Mouse (Mus musculus) MEL (cell line): Measurements from ENCODE around the gene Tnfrsf4. TPM values are rescaled to one million over a fixed set of nuclear protein-coding genes. Genes with fewer than 3 reads are reported as not detected.
A peak's percentile ranks its signal among the peaks of the same experiment; 100 is the strongest.

Experiments used
- DNase-seq: peaks from one replicate; pipeline ENCODE4 v3.0.0; 2011; ENCODE audit warnings: low read depth, low spot score
- H3K27ac ChIP-seq: 2 replicates; pipeline ENCODE4 v1.5.1; 2012; ENCODE audit warnings: low read depth, mild to moderate bottlenecking, control low read depth, low read length, moderate library complexity; ENCODE audit not compliant: control insufficient read depth
- H3K27me3 ChIP-seq, 2 experiments: fragments of 150-350 bp in 1 of 2; sonication (generic) in 1 of 2; 2 replicates each; pipeline ENCODE4 v1.6.1; 2012; ENCODE audit warnings: low read length in 2 of 2, mild to moderate bottlenecking in 2 of 2, improper control_type of control experiment in 1 of 2, moderate library complexity in 1 of 2; ENCODE audit not compliant: insufficient read depth in 2 of 2, control insufficient read depth in 1 of 2
- H3K36me3 ChIP-seq, 2 experiments: 2 replicates each; pipeline ENCODE4 v1.6.1; 2012 to 2014; ENCODE audit warnings: low read length in 2 of 2, improper control_type of control experiment in 1 of 2, inconsistent platforms in 1 of 2, mild to moderate bottlenecking in 1 of 2; ENCODE audit not compliant: insufficient read depth in 2 of 2, control insufficient read depth in 1 of 2
- H3K4me1 ChIP-seq, 2 experiments: fragments of 150-350 bp in 1 of 2; sonication (generic) in 1 of 2; 2 replicates each; pipeline ENCODE4 v1.6.1; 2012; ENCODE audit warnings: low read length in 2 of 2, improper control_type of control experiment in 1 of 2, mild to moderate bottlenecking in 1 of 2; ENCODE audit not compliant: insufficient read depth in 2 of 2, control insufficient read depth in 1 of 2
- H3K4me3 ChIP-seq, 2 experiments: fragments of 150-350 bp in 1 of 2; sonication (generic) in 1 of 2; 2 replicates each; pipeline ENCODE4 v1.5.1; 2012; ENCODE audit warnings: low read depth in 2 of 2, low read length in 2 of 2, mild to moderate bottlenecking in 2 of 2, moderate library complexity in 2 of 2, control low read depth in 1 of 2, improper control_type of control experiment in 1 of 2; ENCODE audit not compliant: control insufficient read depth in 1 of 2, insufficient read depth in 1 of 2
- H3K79me2 ChIP-seq: 2 replicates; pipeline ENCODE4 v1.6.1; 2012; ENCODE audit warnings: mild to moderate bottlenecking, low read length, moderate library complexity; ENCODE audit not compliant: control insufficient read depth, poor library complexity, insufficient read depth
- H3K9ac ChIP-seq: 2 replicates; pipeline ENCODE4 v1.6.1; 2012; ENCODE audit warnings: low read depth, mild to moderate bottlenecking, control low read depth, low read length, moderate library complexity; ENCODE audit not compliant: control insufficient read depth, poor library complexity, severe bottlenecking
- H3K9me3 ChIP-seq: fragments of 150-350 bp; sonication (generic); replicated peaks from 2 replicates; pipeline ENCODE4 v1.6.1; 2012; ENCODE audit warnings: mild to moderate bottlenecking, low read length, improper control_type of control experiment, moderate library complexity; ENCODE audit not compliant: insufficient read depth
- CHD1 ChIP-seq: IDR thresholded peaks from 2 replicates; pipeline ENCODE4 v1.6.1; 2012; ENCODE audit warnings: low read depth, mild to moderate bottlenecking, inconsistent platforms, low read length, improper control_type of control experiment
- CHD2 ChIP-seq: IDR thresholded peaks from 2 replicates; pipeline ENCODE4 v1.6.1; 2011; ENCODE audit warnings: low read length, improper control_type of control experiment
- GABPA ChIP-seq: IDR thresholded peaks from 2 replicates; pipeline ENCODE4 v1.6.1; 2012; ENCODE audit warnings: low read depth, mild to moderate bottlenecking, inconsistent platforms, low read length, improper control_type of control experiment, moderate library complexity
- HCFC1 ChIP-seq: IDR thresholded peaks from 2 replicates; pipeline ENCODE4 v1.6.1; 2012; ENCODE audit warnings: low read depth, mild to moderate bottlenecking, inconsistent platforms, low read length, improper control_type of control experiment, moderate library complexity
- KAT2A ChIP-seq: conservative IDR thresholded peaks from 2 replicates; pipeline ENCODE4 v1.6.1; 2012; ENCODE audit warnings: low read depth, low read length, improper control_type of control experiment, inconsistent platforms
- MXI1 ChIP-seq: IDR thresholded peaks from 2 replicates; pipeline ENCODE4 v1.6.1; 2011; ENCODE audit warnings: mild to moderate bottlenecking, low read depth, low read length, improper control_type of control experiment
- POLR2AphosphoS5 ChIP-seq: IDR thresholded peaks from 2 replicates; pipeline ENCODE4 v1.6.1; 2012; ENCODE audit warnings: low read depth, borderline replicate concordance, mild to moderate bottlenecking, inconsistent platforms, low read length, moderate library complexity, mixed read lengths
- SMC3 ChIP-seq: IDR thresholded peaks from 2 replicates; pipeline ENCODE4 v1.6.1; 2011; ENCODE audit warnings: low read depth, low read length, improper control_type of control experiment
- TCF12 ChIP-seq: IDR thresholded peaks from 2 replicates; pipeline ENCODE4 v1.6.1; 2014; ENCODE audit warnings: low read depth, mild to moderate bottlenecking, inconsistent platforms, low read length, improper control_type of control experiment, moderate library complexity
- UBTF ChIP-seq: IDR thresholded peaks from 2 replicates; pipeline ENCODE4 v1.6.1; 2012; ENCODE audit warnings: low read depth, mild to moderate bottlenecking, inconsistent platforms, low read length, improper control_type of control experiment, moderate library complexity, borderline replicate concordance; ENCODE audit not compliant: insufficient read depth
- USF2 ChIP-seq, 2 experiments: IDR thresholded peaks; 2 replicates each; pipeline ENCODE4 v1.6.1; 2011 to 2012; ENCODE audit warnings: improper control_type of control experiment in 2 of 2, low read length in 2 of 2, borderline replicate concordance in 1 of 2, inconsistent platforms in 1 of 2, low read depth in 1 of 2, mild to moderate bottlenecking in 1 of 2; ENCODE audit not compliant: insufficient read depth in 1 of 2
- polyA plus RNA-seq, 2 experiments: library from polyadenylated mRNA; stranded (reverse) in 1 of 2; unstranded in 1 of 2; fragments of >175 nt in 1 of 2; fragments of >200 nt in 1 of 2; gene quantifications; 2 replicates each; pipeline versions ENCODE4 v1.2.1 to v1.2.4; 2012; ENCODE audit warnings: low replicate concordance in 2 of 2, low read depth in 1 of 2; ENCODE audit not compliant: insufficient read length in 2 of 2, insufficient read depth in 1 of 2, missing spikeins in 1 of 2
- total RNA-seq: library from RNA; depleted of rRNA; stranded (reverse); fragments of 300-350 nt; gene quantifications from 2 replicates; pipeline ENCODE4 v1.2.3, GENCODE M21; 2012

Gene Tnfrsf4
- total and polyA plus RNA-seq, 3 experiments = 1.6 to 2.7 TPM; not detected in 1

GRCm38 (mm10) chr4:155992906-155993547, 20.6 kb upstream of the Tnfrsf4 start (continued):
- no peak for TF ChIP-seq GABPA
- TF ChIP-seq USF2 (IDR thresholded peaks at IDR 0.05; ENCODE audit: borderline replicate concordance in 1 of 2, insufficient read depth in 1 of 2, low read depth in 1 of 2, low read length in 2 of 2) = peak; percentile 87 to 94

DNA sequence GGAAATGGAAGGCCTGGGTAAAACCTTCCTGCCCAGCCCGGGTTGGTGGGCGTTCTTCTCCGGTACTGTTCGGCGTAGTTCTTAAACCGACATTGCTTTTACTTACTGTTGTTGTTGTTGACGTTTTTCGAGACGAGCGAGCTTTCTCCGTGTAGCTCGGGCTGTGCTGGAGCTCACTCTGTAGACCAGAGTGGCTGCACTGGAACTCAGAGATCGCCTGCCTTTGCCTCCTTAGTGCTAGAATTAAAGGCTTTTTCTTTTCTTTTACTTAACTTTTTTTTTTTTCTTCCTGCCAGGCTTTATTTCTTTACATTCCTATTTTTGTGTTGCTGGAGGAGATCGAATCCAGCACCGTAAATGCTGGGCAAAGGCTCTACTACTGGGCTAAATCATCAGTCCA, 20.0 kb upstream of the Tnfrsf4 start:
- peaks cover 4 to 33% of the 10 kb centered on the region in 2 experiments for H3K4me1 ChIP-seq

GRCm38 (mm10) chr4:156004109-156004508, 9.5 kb upstream of the Tnfrsf4 start:
- H3K27me3 ChIP-seq = no peaks in the 10 kb centered on the region
- TF ChIP-seq CHD2 (no peak), GABPA (no peak), HCFC1 (no peak), KAT2A (no peak), SMC3 (no peak)
- TF ChIP-seq, all 39 proteins: peak for 0
- Histone ChIP-seq H3K36me3 (peaks cover 0 to 35% of the 10 kb centered on the region in 2 experiments; a peak in 2 of 4 replicates), H3K27ac (no peak overlapping the region), H3K79me2 (no peaks in the 10 kb centered on the region; the same call in 1 of the 2 replicates), H3K4me1 (no peaks in the 10 kb centered on the region), H3K4me3 (no peak overlapping the region), H3K9ac (no peak overlapping the region), H3K9me3 (no peaks in the 10 kb centered on the region)
- DNase-seq = no peak

More for the DNA sequence above, 20.0 kb upstream of the Tnfrsf4 start:
- Histone ChIP-seq H3K27ac (peak overlapping the region; percentile 97), H3K79me2 (peaks cover 52% of the 10 kb centered on the region), H3K27me3 (no peaks in the 10 kb centered on the region)
- DNase-seq = no peak
- no peak for TF ChIP-seq UBTF
- TF ChIP-seq MXI1 = 0 out of 2 replicates have a peak, but pooled peaks have one; percentile 33
- no peak for TF ChIP-seq POLR2AphosphoS5
- no peak for TF ChIP-seq TCF12
- peak; percentile 95 for TF ChIP-seq CHD1
- TF ChIP-seq, all 39 proteins: peak for 2
- Histone ChIP-seq H3K36me3 (peaks cover 11 to 35% of the 10 kb centered on the region in 2 experiments), H3K9ac (peak overlapping the region; percentile 99), H3K9me3 (no peaks in the 10 kb centered on the region), H3K4me3 (peak overlapping the region; percentile 81 to 98)
